Mouse (Mus musculus) thymus, postnatal 14 days (tissue): ENCODE measurements around the gene Rgs2.
A peak's percentile ranks its signal among the peaks of the same experiment; 100 is the strongest.

ENCODE experiments used
- DNase-seq: peaks from one replicate; pipeline ENCODE4 v3.0.0; 2021

Gene Rgs2

DNA sequence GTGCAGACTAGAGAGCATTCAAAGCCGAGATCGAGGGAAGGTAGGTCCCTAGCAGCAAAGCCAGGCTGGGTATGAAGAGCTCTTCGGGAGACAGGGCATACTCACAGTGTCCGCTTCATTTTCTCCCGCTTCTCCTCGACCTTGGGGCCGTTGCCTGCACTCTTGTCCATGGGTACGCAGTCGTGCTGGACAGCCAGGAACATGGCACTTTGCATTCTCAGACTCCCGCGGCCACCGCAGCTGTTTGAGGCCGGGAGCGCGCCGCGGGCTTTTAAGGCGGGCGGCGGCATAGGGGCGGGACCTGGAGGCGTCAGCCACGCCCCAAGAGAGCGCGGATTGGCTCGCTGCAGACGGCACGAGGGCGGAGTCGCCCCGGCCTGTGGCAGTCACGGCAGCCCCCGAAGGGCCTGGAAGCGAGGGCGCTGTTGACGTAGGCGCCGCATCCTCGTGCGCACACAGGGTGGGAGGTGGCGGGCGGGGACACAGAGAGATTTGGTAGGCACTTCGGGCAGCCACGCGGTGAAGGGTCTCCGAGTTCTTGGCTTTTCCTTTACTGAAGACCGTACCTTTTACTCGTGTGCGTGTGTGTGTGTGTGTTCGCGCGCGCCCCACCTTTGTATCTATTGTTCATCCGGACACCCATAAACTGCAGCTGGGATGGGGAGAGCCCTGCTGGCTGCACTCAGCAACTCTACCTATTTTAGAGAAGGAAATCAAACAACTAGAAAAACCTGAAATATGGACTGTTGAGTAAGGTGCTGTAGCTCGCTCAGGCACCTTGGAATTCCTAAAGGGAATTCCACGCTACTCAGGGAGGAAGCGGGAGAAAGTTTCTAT, at the start of gene Rgs2:
Gene Rgs2 (minus strand): TSS at position 258 of the 837 bp plus-strand sequence.
- DNase-seq, result peak; percentile 96

DNA sequence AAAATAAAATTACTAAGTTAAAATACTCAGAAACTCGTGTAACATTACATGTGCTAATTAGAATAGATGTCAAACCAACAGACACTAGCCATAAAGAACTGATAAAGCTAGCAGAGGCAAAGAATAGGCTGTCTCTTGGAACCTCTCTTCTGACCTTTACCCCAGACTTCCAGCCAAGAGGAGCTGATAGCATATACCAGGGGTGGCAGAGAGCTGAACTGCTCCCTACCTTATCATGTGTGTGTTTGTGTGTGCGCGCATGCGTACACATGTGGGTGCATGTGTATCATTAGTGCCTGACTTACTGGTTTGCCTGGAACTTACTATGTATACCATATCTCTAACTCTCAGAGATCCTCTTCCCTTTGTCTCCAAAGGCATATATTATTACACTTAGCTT, 49.4 kb upstream of the Rgs2 start:
- DNase-seq, result no peak

DNA sequence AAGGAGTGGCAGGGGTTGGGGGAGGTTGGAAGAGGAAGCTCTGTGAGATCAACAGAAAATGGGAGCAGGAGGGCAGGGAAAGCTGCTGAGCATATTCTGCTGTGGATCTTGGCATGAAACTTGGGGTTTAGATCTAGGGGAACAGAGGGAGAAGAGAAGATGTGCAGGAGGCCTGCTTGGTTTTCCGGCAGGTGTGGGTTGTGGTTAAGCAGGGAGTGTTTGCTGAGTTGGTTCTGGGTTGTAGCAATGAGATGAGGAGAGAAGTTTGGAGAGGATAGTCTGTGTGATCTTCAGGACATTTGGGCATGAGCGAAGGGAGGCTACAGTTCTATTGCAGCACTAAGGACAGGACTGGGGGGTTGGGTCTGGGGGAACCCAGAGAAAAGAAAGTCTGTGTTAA, 37.9 kb upstream of the Rgs2 start:
- peak; percentile 64 for DNase-seq

DNA sequence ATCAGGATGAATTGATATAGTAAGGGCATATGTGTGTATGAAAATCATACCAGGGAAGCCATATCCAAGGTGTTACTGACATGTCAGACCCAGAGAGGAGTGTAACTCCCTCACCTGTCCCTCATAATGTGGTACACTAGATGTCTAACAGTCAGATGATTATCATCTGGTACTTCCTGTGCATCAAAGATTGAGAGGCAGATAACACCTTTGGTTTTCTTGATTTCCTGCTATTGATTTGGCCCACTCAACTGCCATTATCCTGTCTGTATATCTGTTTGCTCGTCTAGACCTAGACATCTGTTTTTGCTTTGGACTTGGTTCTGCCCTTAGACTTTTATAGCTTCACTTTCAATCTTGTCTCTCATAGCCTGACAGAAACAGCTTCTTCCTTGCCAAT, 29.5 kb upstream of the Rgs2 start:
- DNase-seq, result no peak

DNA sequence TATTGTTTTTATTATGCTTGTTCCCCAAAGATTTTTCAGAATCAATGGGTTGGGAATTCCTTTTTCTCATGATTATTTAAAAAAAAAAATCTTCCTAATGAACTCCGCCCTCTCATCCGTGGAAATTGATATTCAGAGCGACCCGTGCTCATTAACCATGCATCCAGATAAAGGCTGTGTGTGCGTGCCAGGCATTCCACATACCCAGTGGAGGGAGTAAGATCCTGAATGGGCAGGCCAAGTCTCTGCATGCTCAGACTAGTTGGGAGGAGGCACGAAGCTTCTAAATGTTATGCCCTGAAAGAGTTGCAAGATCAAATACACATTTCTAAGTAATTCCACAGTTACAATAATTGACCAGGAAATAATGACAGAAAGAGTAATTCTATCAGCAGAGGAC, 26.5 kb upstream of the Rgs2 start:
- no peak for DNase-seq

DNA sequence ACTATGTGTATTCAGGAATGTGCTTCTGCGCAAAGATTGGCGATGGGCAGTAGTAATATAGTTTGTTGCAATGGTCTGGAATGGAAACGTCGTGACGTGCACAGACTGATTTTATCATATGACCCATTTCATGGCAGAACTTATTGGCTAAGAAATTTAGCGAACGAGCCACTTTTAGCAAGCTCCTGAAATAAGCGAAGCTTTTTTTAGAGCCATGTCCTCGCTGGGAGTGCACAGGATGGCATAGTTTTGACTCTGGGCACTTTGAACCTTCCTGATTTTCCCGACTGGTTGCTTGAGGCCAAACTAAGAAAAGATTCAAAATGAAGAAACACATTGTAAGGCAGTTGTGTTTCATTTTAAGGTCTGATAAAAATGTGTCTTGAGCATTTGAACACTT, 25.7 kb upstream of the Rgs2 start:
- no peak for DNase-seq

DNA sequence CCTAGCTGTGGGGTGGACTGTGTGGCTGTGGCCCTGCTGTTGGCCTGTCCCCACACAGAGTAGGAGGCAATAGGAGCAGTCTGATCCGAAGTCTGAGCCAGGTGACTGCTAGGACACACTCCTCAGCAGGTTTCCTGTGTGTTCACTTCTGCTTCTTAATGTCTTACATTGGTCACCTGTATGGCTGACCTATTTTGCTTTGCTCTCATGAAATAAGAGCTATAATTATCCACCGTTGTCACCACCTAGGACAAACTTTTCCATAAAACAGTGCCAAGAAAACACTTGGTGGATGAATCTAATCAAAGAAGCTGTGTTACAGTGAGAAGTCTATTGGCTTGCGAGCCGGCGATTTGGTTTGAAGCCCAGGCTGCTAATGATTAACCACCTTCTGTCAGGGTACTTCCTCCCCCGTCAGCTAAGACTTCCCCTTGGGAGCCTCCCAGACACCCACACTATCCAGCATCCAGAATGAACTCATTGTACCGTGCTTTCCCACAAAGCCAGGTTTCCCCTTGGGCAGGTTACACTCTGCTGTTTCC, 14.5 kb upstream of the Rgs2 start:
- DNase-seq, result no peak

DNA sequence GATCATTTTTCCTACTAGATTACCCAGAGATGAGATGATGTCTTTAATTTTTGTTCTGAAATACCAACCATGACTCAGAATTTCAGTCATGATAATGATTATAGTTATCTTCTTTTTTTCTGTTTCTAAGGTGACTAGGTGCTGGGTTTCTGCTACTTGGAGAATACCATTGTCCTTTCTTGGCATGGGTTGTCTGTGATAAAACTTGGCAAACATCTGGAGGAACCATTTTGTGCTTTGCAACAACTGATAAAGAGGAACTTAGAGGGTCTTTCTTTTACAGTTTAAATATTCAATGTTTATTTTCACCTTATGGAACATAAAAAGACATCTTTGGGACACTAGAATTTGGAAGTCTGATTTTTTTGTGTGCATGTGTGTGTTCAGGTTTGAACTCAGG, 10.0 kb upstream of the Rgs2 start:
- DNase-seq, result no peak

DNA sequence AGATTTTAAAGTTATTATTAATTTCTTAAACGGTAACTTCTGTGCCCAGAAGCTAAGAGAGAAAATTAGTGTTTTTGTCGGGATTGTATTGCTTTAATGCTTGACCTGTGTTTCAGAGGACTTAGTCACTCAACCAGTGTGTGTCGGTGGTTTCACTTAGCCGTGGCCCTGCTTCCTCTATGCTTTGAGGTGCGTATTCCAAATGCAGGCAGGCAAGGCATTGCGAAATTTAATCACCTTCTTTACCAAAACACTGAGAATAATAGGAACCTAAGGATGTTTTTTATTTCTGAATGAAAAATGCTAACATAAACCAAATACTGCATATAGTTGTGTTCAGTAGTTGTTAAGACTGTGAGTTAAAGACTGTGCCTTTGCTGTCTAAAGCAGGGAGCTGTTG, 3.4 kb upstream of the Rgs2 start:
- DNase-seq, result peak; percentile 21

DNA sequence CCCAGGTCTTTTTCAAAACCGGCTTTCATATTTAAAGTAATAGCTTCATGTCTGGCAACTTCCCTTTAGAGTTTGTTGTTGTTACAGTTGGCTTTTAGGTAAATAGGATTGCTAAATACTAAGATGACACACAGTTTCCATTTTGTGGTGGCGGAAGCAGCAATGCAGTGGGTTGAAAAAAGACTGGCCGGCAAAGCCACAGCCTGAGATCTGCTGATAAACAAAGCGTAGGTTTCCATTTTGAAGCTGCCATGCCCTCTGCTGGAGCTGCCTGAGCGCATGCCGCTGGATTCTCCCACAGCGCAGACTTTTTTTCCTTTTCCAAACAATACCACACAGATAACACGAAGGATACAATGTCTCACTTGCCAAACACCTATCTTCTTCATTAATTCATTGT, 2.6 kb upstream of the Rgs2 start:
- peak; percentile 68 for DNase-seq

DNA sequence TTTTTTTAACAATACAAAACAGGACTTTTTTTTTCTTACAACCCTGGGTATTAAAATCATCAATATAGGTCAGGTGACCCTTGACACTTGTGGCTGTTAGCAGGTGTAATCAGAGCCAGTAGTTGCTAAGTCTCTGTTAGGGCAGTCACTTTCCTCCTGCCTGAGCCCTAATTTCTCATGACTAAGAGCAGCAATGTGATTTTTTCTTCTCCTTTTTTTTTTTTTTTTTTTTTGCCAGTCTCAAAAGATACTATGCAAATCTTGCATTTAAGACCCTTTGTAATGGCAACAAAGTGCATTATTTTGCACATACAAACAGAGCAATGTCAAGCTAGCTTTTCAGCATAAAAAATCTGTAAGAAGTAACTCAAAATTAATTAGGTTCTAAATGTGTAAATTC, 1.7 kb upstream of the Rgs2 start:
- no peak for DNase-seq

DNA sequence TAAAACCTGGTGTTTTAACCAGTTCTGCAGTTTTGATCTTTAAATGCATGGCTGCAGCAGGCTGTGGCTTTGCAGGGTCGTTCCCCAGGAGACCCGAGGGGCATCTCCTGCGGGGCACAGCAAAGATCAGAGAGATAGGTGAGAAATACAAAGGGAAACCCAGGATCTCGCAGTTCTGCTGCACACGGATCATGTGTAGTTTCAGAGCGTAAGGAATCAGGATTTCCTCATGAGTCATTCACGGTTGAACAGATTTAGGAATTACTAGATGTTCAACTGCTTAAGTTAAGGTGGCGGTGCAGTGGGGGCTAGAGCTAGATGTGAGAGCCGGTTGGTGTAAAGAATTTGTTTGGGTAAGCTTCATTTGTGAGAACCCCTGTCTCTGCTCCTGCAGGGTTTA, 780 bp upstream of the Rgs2 start:
- DNase-seq, result peak; percentile 36

DNA sequence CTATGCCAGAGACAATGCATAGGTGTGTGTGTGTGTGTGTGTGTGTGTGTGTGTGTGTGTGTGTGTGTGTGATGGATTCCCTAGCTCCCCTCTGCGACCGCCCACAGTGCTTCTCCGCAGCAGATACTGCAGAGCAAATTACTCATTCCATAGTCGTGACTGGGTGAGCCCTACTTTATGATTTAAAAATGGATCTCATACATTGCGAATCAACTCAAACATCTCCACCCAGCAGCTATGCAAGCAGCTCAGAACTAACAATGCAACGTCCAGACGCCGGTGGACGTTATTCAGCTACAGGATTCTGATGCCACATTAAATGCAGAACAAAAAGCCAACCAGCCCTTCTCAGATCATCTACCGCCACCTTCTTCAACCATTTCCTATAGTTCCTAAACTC, 545 bp downstream of the Rgs2 start:
- DNase-seq, result peak; percentile 47

DNA sequence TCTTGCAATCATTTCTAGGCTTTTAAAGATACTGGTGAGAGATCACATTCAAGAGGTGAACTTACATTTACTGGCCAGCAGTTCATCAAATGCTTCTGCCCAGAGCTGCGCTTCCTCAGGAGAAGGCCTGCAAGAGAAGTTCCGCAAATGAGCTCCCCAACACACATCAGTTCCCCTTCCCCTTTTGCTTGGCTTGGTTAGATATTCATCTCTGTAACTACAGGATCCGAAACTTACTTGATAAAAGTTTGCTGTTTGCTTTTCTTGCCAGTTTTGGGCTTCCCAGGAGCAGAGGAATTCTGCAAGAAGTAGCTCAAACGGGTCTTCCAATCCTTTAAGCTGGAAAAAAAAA, 1.3 kb downstream of the Rgs2 start:
- DNase-seq, result peak; percentile 17

DNA sequence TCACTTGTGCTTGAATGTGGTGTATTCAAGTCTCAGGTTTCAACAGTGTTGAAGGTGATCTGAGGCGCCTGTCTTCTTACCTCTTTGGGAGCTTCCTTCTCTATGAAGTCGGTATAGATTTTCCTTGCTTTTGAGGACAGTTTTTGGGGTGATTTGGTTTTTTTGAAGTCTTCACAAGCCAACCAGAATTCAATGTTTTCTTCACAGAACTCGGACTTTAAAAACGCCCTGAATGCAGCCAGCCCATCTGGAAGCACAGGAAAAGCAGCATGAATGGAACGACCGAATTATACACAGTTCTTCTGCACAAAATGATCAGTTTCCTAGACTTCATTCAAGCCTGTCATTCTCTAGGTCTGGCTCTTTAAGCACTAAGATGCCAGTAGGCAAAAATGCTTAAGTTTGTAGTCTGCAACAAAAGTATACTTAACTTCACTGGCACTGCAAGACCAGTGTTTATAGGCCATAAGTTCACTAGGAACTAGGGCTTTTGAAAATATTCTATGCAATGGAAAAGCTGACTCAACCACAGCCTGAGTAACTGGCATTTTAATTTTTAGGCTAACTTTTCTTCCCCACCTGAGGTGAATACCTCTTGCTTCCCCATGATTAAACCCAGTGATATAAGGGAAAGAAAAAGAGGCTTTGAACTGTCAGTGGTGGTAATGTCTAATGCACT, 1.8 kb downstream of the Rgs2 start:
- no peak for DNase-seq

DNA sequence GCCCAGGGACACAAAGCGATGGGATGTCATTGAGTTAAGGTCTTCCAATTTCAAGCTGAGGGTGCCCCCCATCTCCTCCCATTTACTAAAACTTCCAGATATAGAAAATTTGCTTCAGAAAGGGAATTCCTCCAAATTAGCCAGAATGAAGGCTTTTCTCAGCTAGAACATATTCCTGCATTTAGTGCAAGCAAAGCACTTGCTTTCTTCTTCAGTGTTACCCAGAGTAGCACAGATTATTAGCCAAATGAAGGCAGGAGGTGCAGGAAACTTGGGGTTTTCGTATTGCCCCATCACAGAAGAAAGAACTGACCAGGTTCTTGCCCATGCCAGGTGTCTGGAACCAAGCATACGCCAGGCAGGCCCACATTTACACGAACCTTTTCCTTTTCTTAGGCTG, 3.7 kb downstream of the Rgs2 start:
- no peak for DNase-seq

DNA sequence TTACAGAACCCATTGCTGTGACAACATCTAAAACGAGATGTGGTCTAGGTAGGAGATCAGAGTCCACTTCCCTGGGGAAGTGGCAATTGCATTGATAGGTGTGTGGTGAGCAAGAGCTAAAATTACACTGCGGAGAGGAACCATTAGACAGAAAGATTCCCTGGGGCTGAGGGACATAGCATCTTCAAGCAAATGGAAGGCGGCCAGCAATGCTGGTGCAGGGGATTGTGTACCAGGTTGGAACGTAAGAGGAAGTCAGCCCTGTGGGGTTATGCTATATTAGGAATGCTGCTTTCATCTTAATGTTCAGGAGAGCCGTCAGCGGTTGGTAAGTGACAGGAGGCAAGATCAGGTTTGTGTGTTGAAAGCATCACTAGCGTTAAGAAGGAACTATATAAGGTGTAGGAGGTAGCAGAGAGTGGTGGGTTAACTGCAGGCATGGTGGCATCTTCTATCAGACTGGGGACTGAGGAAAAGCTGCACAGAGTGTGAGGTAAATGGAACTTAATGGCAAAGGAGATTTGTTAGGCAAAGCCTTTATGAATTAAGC, 4.5 kb downstream of the Rgs2 start:
- DNase-seq, result peak; percentile 8

DNA sequence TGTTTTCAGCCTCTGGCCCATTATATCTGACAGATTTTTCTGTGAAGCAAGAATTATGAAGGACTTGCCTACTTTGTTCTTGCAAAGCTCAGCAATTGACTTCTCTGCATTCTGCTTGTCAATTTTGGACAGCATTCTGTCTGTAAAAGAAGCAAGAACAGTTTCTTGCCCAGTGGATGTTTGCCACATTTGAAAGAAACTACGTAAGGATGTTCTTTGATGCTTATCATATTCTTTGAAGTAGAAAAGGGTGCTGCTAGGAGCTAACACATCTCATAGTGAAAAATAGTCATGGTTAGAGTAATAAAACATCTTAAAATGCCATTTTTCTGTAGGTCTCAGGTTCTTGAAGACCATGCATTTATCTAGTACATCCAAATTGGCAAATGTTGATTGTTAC, 10.9 kb downstream of the Rgs2 start:
- no peak for DNase-seq

DNA sequence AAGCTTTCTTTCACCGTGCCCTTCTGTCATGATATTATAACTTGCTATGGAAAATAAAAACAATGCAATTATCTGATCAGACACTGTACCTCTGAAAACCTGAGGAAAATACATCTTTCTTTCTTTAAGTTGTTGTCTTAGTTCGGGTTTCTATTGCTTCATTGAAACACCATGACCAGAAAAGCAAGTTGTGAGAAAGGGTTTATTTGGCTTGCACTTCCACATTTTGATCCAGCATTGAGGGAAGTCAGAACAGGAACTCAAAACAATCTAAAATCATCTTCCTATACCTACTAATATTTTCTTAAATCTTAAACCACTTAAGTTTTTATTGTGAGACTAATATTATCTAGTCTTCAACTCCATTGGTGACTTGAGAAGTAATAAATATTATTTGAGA, 11.4 kb downstream of the Rgs2 start:
- no peak for DNase-seq

DNA sequence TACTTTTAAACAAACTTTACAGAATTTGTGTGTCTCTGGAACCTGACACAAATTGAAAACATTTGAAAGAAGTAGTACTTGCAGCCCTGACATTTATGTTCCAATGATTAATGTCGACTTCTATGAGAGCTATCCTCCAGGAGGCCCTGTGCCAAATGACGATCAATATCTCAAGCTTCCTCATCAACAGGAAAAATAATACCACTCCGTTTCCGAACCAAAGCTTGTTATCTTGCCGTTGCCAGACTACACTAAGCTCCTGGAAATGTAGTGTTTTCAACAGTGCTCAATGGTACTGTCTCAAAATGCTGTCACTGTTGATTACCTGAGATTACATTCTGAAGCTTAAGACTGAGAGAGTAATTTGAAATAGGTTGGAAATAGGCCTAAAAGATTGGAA, 13.7 kb downstream of the Rgs2 start:
- DNase-seq, result no peak

DNA sequence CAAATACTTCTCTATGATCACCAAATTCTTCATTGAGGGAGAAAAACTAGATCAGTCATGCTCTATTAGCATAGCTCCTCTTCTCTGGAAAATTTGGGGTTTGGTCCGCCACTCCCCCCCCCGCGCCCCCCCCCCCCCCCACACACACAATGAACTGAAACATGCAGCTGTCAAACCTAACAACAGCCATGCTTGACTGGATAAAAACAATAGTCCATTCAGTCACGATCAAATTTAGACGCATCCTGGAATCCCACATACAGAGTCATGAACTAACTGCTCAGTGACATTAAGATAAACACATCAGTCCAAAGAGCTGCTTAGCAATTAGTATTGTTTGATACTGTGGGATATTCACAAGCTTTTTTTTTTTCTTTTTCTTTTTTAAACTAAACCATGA, 14.2 kb downstream of the Rgs2 start:
- no peak for DNase-seq

DNA sequence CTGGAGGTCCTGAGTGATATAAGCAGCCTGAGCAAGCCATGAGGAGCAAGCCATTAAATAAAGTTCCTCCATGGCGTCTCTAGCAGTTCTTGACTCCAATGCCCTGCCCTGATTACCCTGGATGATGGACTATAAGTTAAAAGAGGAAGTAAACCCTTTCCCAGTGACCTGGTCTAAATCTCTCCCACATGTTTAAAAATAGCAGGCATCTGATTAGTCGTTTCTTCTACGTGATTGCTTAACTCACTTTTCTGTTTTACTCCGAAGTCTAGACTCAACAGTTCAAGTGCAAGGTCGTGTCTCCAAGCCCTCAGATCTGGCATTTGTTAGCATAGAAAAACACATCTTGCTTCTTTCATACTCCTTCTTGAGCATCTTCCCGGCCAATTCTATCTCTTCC, 15.2 kb downstream of the Rgs2 start:
- no peak for DNase-seq

DNA sequence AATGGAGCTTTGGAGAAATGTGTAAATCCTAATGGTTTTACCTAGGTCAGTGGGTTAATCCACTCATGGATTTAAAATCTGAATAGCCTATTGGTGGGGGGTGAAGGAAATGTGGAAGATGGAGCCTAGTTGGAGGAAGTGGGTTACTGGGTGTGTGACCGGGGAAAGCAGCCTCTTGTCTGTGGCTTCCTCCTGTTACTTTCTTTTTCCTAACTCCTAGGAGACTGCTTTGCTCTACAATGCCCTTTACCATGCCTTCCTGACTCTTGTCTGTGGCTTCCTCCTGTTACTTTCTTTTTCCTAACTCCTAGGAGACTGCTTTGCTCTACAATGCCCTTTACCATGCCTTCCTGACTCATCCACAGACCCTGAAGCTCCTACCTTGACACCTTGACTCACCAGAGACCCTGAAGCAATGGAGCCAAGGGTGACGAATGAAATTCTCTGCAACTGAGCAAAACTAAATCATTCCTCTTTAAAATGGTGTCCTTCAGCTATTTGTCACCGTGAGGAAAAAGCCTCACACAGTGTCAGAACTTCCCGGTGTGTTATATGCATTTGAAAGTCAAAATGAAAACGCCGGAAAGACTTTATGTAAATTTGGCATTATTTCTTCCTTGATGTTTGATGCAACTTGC, 18.9 kb downstream of the Rgs2 start:
- no peak for DNase-seq
